Mouse (Mus musculus) T-helper 1 cell (primary cell): Measurements from ENCODE around the gene Gm13178.

Source experiments
- in situ Hi-C: fragments of 300-600 bp; cut with MboI, MseI; formaldehyde crosslinking; loops from one replicate; pipeline ENCODE4 v1.15.1; 2025; ENCODE audit warnings: high pct_unique_total_duplicates

Gm13178 gene

GRCm38 (mm10) chr4:144721304-144721703, at the start of gene Gm13178:
TSS of gene Gm13178 (minus strand) at chr4:144721404.
- in situ Hi-C loops: no loop called here

GRCm38 (mm10) chr4:144765722-144766121, 44.5 kb upstream of the Gm13178 start:
- in situ Hi-C loops: loop anchor here (25.0 kb wide), 1 partner anchor 522 kb away; no protein-coding TSS in a partner anchor

- in situ Hi-C loops: no loop called here
Measured at GRCm38 (mm10) chr4:144749139-144749538, 27.9 kb upstream of the Gm13178 start.

GRCm38 (mm10) chr4:144719691-144720090, 1.5 kb downstream of the Gm13178 start:
- in situ Hi-C loops: no loop called here

- in situ Hi-C loops: no loop called here
Measured at GRCm38 (mm10) chr4:144718288-144718687, 2.9 kb downstream of the Gm13178 start.

- in situ Hi-C loops: no loop called here
Measured at GRCm38 (mm10) chr4:144686268-144686667, 34.9 kb downstream of the Gm13178 start, which contains the start of gene Gm436. TSS of gene Gm436 (minus strand) at chr4:144686368.
